Mouse (Mus musculus): ENCODE data around the gene Utrn. TPM values are rescaled to one million over a fixed set of nuclear protein-coding genes. Genes with fewer than 3 reads are reported as not detected.

The Utrn gene
- total and polyA plus RNA-seq, 3 experiments = 0.31 to 1.1 (median 0.67) TPM

GRCm38 (mm10) chr10:12612235-12612863 is 256.8 kb downstream of the Utrn start:
- peak; percentile 44 to 87; a peak in 3 of 4 replicates for TF ChIP-seq CTCF (conservative IDR thresholded peaks at IDR 0.05 in 1 of 2, IDR thresholded peaks at IDR 0.05 in 1 of 2; ENCODE audit: low read depth in 2 of 2, low read length in 2 of 2)
- TF ChIP-seq MAZ (IDR thresholded peaks at IDR 0.05; ENCODE audit: low read depth, low read length) = peak; percentile 95
- TF ChIP-seq PAX5 (IDR thresholded peaks at IDR 0.05; ENCODE audit: low read length) = no peak
- no peak for TF ChIP-seq ZMIZ1 (IDR thresholded peaks at IDR 0.05; ENCODE audit: low read depth, low read length)
- peak; percentile 74 for TF ChIP-seq SMC3 (IDR thresholded peaks at IDR 0.05; ENCODE audit: low read depth, low read length)
- TF ChIP-seq IRF4 (IDR thresholded peaks at IDR 0.05; ENCODE audit: low read depth, low read length) = peak; percentile 30; the same call in 1 of the 2 replicates
- TF ChIP-seq HCFC1 (IDR thresholded peaks at IDR 0.05; ENCODE audit: low read depth, low read length) = no peak
- peak; percentile 63; the same call in 1 of the 2 replicates for TF ChIP-seq ELF1 (IDR thresholded peaks at IDR 0.05; ENCODE audit: low read depth, low read length)
- peak; percentile 15; the same call in 1 of the 2 replicates for TF ChIP-seq ZC3H11A (IDR thresholded peaks at IDR 0.05; ENCODE audit: low read depth, low read length)
- peak; percentile 93 for TF ChIP-seq RAD21 (IDR thresholded peaks at IDR 0.05; ENCODE audit: low read depth, low read length)
- TF ChIP-seq BHLHE40 (IDR thresholded peaks at IDR 0.05; ENCODE audit: low read depth, low read length) = 0 out of 2 replicates have a peak, but pooled peaks have one; percentile 18
- DNase-seq (ENCODE audit: extremely low read depth) = peak; percentile 63
- Histone ChIP-seq H3K36me3 (replicated peaks in 1 of 2; ENCODE audit: control insufficient read depth in 1 of 2, insufficient read depth in 1 of 2, low read length in 1 of 2) (no peaks in the 10 kb centered on the region), H3K27ac (ENCODE audit: insufficient read depth, low read depth) (no peak overlapping the region), H3K4me1 (ENCODE audit: control insufficient read depth in 1 of 2, insufficient read depth in 2 of 2) (peaks cover 2 to 10% of the 10 kb centered on the region in 2 experiments; a peak in 1 of 4 replicates), H3K9me3 (replicated peaks; ENCODE audit: low read length) (no peaks in the 10 kb centered on the region), H3K27me3 (replicated peaks) (no peaks in the 10 kb centered on the region), H3K4me2 (ENCODE audit: insufficient read depth, low read depth, poor library complexity, severe bottlenecking) (peak overlapping the region; percentile 36; the same call in 1 of the 2 replicates), H3K9ac (ENCODE audit: insufficient read depth, low read depth) (no peak overlapping the region), H3K79me2 (replicated peaks; ENCODE audit: control insufficient read depth, extremely low read depth, insufficient read depth, poor library complexity, severe bottlenecking) (no peaks in the 10 kb centered on the region), H3K4me3 (replicated peaks in 1 of 3; ENCODE audit: low read depth in 2 of 3, low read length in 2 of 3, poor library complexity in 1 of 3) (no peak overlapping the region)
- in situ Hi-C loops (cut with MboI; ENCODE audit: low pct_ligation_motif_present, low pct_unique_long_range_greater_than_20kb, low sequenced_read_pairs) = no loop called here
- dilution Hi-C loops (cut with MboI; ENCODE audit: extremely low pct_ligation_motif_present, extremely low pct_unique_long_range_greater_than_20kb, low sequenced_read_pairs) = no loop called here

GRCm38 (mm10) chr10:12609896-12610295 is 259.3 kb downstream of the Utrn start:
- TF ChIP-seq IRF4 (IDR thresholded peaks at IDR 0.05; ENCODE audit: low read depth, low read length) = 0 out of 2 replicates have a peak, but pooled peaks have one; percentile 5
- no peak for TF ChIP-seq ZKSCAN1 (IDR thresholded peaks at IDR 0.05; ENCODE audit: borderline replicate concordance, low read depth, low read length)
- TF ChIP-seq USF2 (conservative IDR thresholded peaks at IDR 0.05; ENCODE audit: low read depth, low read length) = no peak
- no peak for TF ChIP-seq RAD21 (IDR thresholded peaks at IDR 0.05; ENCODE audit: low read depth, low read length)
- dilution Hi-C loops (cut with MboI; ENCODE audit: extremely low pct_ligation_motif_present, extremely low pct_unique_long_range_greater_than_20kb, low sequenced_read_pairs) = no loop called here
- peak; percentile 12 for DNase-seq (ENCODE audit: extremely low read depth)
- no peaks in the 10 kb centered on the region for H3K79me2 ChIP-seq (replicated peaks; ENCODE audit: control insufficient read depth, extremely low read depth, insufficient read depth, poor library complexity, severe bottlenecking)
- no peaks in the 10 kb centered on the region for H3K9me3 ChIP-seq (replicated peaks; ENCODE audit: low read length)
- no peak overlapping the region for H3K9ac ChIP-seq (ENCODE audit: insufficient read depth, low read depth)
- H3K27me3 ChIP-seq (replicated peaks) = no peaks in the 10 kb centered on the region
- no peak overlapping the region for H3K4me2 ChIP-seq (ENCODE audit: insufficient read depth, low read depth, poor library complexity, severe bottlenecking)
- no peak overlapping the region for H3K4me3 ChIP-seq (replicated peaks in 1 of 3; ENCODE audit: low read depth in 2 of 3, low read length in 2 of 3, poor library complexity in 1 of 3)
- in situ Hi-C loops (cut with MboI; ENCODE audit: low pct_ligation_motif_present, low pct_unique_long_range_greater_than_20kb, low sequenced_read_pairs) = no loop called here
- H3K4me1 ChIP-seq (ENCODE audit: control insufficient read depth in 1 of 2, insufficient read depth in 2 of 2) = peaks cover 1 to 12% of the 10 kb centered on the region in 2 experiments; a peak in 1 of 4 replicates
- H3K36me3 ChIP-seq (replicated peaks in 1 of 2; ENCODE audit: control insufficient read depth in 1 of 2, insufficient read depth in 1 of 2, low read length in 1 of 2) = no peaks in the 10 kb centered on the region
- no peak overlapping the region for H3K27ac ChIP-seq (ENCODE audit: insufficient read depth, low read depth)
